Mouse (Mus musculus) testis, adult 2 months (tissue): Measurements from ENCODE around the gene Tmem202.

Source experiments
- CTCF ChIP-seq: fragments of 200-500 bp; IDR thresholded peaks from 2 replicates; pipeline ENCODE4 v1.5.1; 2012; ENCODE audit warnings: low read depth, mild to moderate bottlenecking, inconsistent platforms, low read length, moderate library complexity; ENCODE audit not compliant: control insufficient read depth, insufficient read depth, insufficient replicate concordance
- POLR2A ChIP-seq: fragments of 200-500 bp; IDR thresholded peaks from 2 replicates; pipeline ENCODE4 v1.6.1; 2012; ENCODE audit warnings: low read depth, mild to moderate bottlenecking, inconsistent platforms, low read length, moderate library complexity; ENCODE audit not compliant: control insufficient read depth

GRCm38 (mm10) chr9:59515069-59515468 lies 24.6 kb downstream of the Tmem202 start:
- TF ChIP-seq CTCF (no peak), POLR2A (no peak)
